Mouse (Mus musculus): ENCODE data around the gene Kcnab1. TPM values are rescaled to one million over a fixed set of nuclear protein-coding genes. Genes with fewer than 3 reads are reported as not detected.

Gene Kcnab1
- total RNA-seq, 2 experiments from 2014 or later, result 84.1 to 84.2 TPM

DNA sequence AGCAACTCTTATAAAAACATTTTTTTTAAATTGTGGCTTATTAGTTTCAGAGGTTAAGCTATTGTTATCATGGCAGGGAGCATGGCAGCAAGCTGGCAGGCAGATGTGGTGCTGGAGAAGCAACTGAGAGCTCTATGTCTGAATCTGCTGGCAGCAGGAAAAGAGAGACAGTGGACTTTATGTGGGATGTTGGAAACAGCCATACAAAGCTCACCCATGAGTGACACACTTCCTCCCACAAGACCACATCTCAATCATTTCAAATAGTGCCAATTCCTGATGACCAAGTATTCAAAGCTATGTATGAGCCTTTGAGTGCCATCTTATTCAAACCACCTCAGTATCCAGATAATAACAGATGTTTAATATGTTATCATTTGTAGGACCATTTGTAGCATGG, 298.7 kb downstream of the Kcnab1 start:
- DNase-seq (ENCODE audit: extremely low spot score in 1 of 2, low spot score in 2 of 2), result no peak
- no peak for TF ChIP-seq CTCF (IDR thresholded peaks at IDR 0.05)
- Histone ChIP-seq H3K4me3 (no peak overlapping the region), H3K27ac (no peak overlapping the region)
- intact Hi-C loops (cut with DNase I), result no loop called here

GRCm38 (mm10) chr3:65416571-65416970, 307.4 kb downstream of the Kcnab1 start:
- H3K4me3 ChIP-seq, result no peak overlapping the region
- no peak for DNase-seq (ENCODE audit: extremely low spot score in 1 of 2, low spot score in 2 of 2)
- no peak overlapping the region for H3K27ac ChIP-seq
- TF ChIP-seq CTCF (IDR thresholded peaks at IDR 0.05), result no peak
- intact Hi-C loops (cut with DNase I), result no loop called here

DNA sequence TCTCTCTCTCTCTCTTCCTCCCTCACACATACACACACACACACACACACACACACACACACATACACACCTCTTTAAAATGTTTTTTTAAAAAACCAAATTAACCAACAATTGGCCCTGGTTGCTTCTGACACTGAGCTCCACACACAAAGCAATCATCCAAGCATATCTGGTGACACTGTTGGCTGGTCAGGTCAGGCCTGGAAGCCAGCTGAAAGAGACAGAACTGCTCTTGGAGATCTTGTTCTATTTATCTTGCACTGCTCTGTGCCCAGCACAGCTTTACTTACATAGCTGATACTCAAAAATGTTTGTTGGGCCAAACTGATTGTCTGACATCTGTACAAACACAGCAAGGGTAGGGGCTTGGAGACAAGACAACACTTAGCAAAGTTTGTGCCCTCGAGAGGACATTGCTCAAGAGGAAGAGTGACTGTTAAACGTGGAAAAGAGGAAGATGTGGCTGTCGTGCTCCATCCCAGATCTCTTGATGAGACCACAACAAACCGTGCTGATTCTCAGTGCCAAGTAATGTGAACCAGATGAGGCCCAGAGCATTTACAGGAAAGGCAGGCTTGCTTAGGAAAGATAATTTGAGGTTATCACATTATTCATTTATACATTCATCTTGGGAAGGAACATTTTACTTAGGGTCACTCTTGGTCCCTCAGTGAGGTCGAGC, 308.9 kb downstream of the Kcnab1 start:
- no peak for DNase-seq (ENCODE audit: extremely low spot score in 1 of 2, low spot score in 2 of 2)
- H3K27ac ChIP-seq, result no peak overlapping the region
- no peak overlapping the region for H3K4me3 ChIP-seq
- intact Hi-C loops (cut with DNase I), result no loop called here
- no peak for TF ChIP-seq CTCF (IDR thresholded peaks at IDR 0.05)

- intact Hi-C loops (cut with DNase I), result no loop called here
- no peak overlapping the region for H3K4me3 ChIP-seq
- DNase-seq (ENCODE audit: extremely low spot score in 1 of 2, low spot score in 2 of 2), result no peak
- TF ChIP-seq CTCF (IDR thresholded peaks at IDR 0.05), result no peak
- no peak overlapping the region for H3K27ac ChIP-seq
These were observed 310.5 kb downstream of the Kcnab1 start for GRCm38 (mm10) chr3:65419706-65420105.
